8 mouse cellular contexts compared by ENCODE assay signal in the genomic region with DNA sequence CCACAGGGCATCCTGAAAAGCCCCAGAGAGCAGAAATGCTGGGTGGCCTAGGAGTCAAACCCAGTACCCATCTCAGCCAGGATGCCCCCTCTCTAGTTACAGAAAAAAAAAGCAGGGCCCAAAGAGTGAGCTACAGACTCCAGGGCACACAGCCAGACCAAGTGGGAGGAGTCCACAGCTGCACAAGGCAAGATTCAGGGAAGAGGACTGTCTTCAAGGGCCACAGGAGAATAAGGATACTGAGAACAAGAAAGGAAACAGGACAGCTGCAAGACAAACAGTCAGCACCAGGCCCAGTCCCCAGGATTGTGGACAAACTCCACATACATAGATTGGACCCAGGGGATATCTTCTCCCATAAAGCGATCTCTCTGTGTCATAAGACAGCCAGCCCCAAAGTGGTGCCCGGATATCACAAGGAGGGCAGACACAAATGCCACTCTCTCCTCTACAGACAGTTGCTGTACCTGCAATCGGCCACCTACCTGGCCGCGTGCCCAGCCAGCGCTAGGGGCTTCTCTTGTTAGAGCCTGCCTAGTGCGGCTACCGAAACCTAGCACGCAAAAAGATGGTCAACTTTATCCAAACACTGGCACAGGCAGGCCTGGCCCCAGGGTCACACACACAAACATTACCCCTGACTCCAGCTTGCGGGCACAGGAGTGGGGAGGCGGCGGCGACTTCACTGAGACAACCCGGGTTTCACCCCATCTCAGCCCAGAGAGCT. TPM values are rescaled to one million over a fixed set of nuclear protein-coding genes. Genes with fewer than 3 reads are reported as not detected.
DNase-seq lines count a peak whose midpoint lies in the region; ATAC-seq and TF ChIP-seq lines count a peak whose summit lies in the region.

No protein-coding gene starts in this region.

- no peak overlapping the region for H3K27ac ChIP-seq in heart, postnatal 0 days (ENCODE audit: low read depth)
- no peak overlapping the region for H3K27ac ChIP-seq in forebrain, embryonic 16.5 days (ENCODE audit: low read length)
- no peak overlapping the region for H3K27ac ChIP-seq in liver, postnatal 0 days (ENCODE audit: low read depth)

- WGBS in heart, postnatal 0 days = 28% methylated on average over 14 of the region's 14 CpGs
- 20% methylated on average over 14 of the region's 14 CpGs for WGBS in forebrain, embryonic 16.5 days
- 34% methylated on average over 14 of the region's 14 CpGs for WGBS in liver, postnatal 0 days (ENCODE audit: insufficient replicate concordance)

- H3K4me1 ChIP-seq in heart, postnatal 0 days (ENCODE audit: control insufficient read depth, insufficient read depth) = peaks cover 6% of the 10 kb centered on the region; the same call in 1 of the 2 replicates
- H3K4me1 ChIP-seq in forebrain, embryonic 16.5 days (replicated peaks; ENCODE audit: control insufficient read depth, insufficient read depth, low read length) = peaks cover 21% of the 10 kb centered on the region
- H3K4me1 ChIP-seq in liver, postnatal 0 days (ENCODE audit: insufficient read depth) = peaks cover 8% of the 10 kb centered on the region; the same call in 1 of the 2 replicates

- no peak for DNase-seq in heart, postnatal 0 days (ENCODE audit: low spot score)
- no peak for DNase-seq in heart, postnatal 4 days
- peak; percentile 26 for DNase-seq in R1 (ENCODE audit: low read depth, low spot score)
- no peak for DNase-seq in liver, postnatal 0 days
- DNase-seq in ovary, postnatal 14 days (ENCODE audit: low spot score) = no peak
- no peak for DNase-seq in lung, adult 18-20 months

- peaks cover 19% of the 10 kb centered on the region; the same call in 1 of the 2 replicates for H3K36me3 ChIP-seq in heart, postnatal 0 days (replicated peaks; ENCODE audit: control insufficient read depth, insufficient read depth, low read length)
- H3K36me3 ChIP-seq in forebrain, embryonic 16.5 days (ENCODE audit: control insufficient read depth, insufficient read depth) = no peaks in the 10 kb centered on the region
- no peaks in the 10 kb centered on the region for H3K36me3 ChIP-seq in liver, postnatal 0 days (replicated peaks; ENCODE audit: insufficient read depth, low read length)

- H3K4me2 ChIP-seq in heart, postnatal 0 days (ENCODE audit: low read depth, low read length) = peak overlapping the region; percentile 73
- H3K4me2 ChIP-seq in forebrain, embryonic 16.5 days (ENCODE audit: low read length) = peak overlapping the region; percentile 87
- H3K4me2 ChIP-seq in liver, postnatal 0 days (ENCODE audit: low read depth, low read length) = peak overlapping the region; percentile 59

- H3K27me3 ChIP-seq in heart, postnatal 0 days (ENCODE audit: control insufficient read depth, insufficient read depth, low read length) = peaks cover 4% of the 10 kb centered on the region; the same call in 1 of the 2 replicates
- H3K27me3 ChIP-seq in forebrain, embryonic 16.5 days (replicated peaks; ENCODE audit: control insufficient read depth, insufficient read depth, low read length) = peaks cover 9% of the 10 kb centered on the region
- H3K27me3 ChIP-seq in liver, postnatal 0 days (ENCODE audit: insufficient read depth, low read length) = peaks cover 30% of the 10 kb centered on the region

- peak overlapping the region; percentile 16; the same call in 1 of the 2 replicates for H3K9ac ChIP-seq in heart, postnatal 0 days (replicated peaks; ENCODE audit: low read depth, low read length)
- H3K9ac ChIP-seq in forebrain, embryonic 16.5 days (replicated peaks; ENCODE audit: low read depth, low read length) = peak overlapping the region; percentile 77
- no peak overlapping the region for H3K9ac ChIP-seq in liver, postnatal 0 days (replicated peaks)

- no peak for TF ChIP-seq EP300 in heart, postnatal 0 days (IDR thresholded peaks at IDR 0.05; ENCODE audit: low read depth)
- TF ChIP-seq EP300 in liver, postnatal 0 days (IDR thresholded peaks at IDR 0.05; ENCODE audit: low read depth) = no peak

- ATAC-seq in heart, postnatal 0 days (ENCODE audit: insufficient read depth, low read depth) = no peak
- no peak for ATAC-seq in forebrain, embryonic 16.5 days
- ATAC-seq in liver, postnatal 0 days = no peak
- ATAC-seq in monocyte, adult 5-6 weeks (replicated peaks; ENCODE audit: insufficient number of reproducible peaks, low FRiP score, low TSS enrichment, poor library complexity, severe bottlenecking) = no peak

- H3K9me3 ChIP-seq in heart, postnatal 0 days (replicated peaks; ENCODE audit: control insufficient read depth, low read length) = no peaks in the 10 kb centered on the region
- no peaks in the 10 kb centered on the region for H3K9me3 ChIP-seq in forebrain, embryonic 16.5 days (ENCODE audit: control insufficient read depth, low read length)
- H3K9me3 ChIP-seq in liver, postnatal 0 days (ENCODE audit: low read length) = no peaks in the 10 kb centered on the region

- no peak for TF ChIP-seq CTCF in heart, postnatal 0 days (IDR thresholded peaks at IDR 0.05; ENCODE audit: low read depth)
- no peak for TF ChIP-seq CTCF in liver, postnatal 0 days (IDR thresholded peaks at IDR 0.05; ENCODE audit: low read depth)

- H3K4me3 ChIP-seq in heart, postnatal 0 days (ENCODE audit: low read depth, low read length) = peak overlapping the region; percentile 42
- peak overlapping the region; percentile 66 for H3K4me3 ChIP-seq in forebrain, embryonic 16.5 days (replicated peaks; ENCODE audit: low read length)
- peak overlapping the region; percentile 24 for H3K4me3 ChIP-seq in liver, postnatal 0 days (ENCODE audit: low read depth, low read length)

RNA-seq across cellular contexts. Expression of gene Pimreg, which starts 8.5 kb away (rescaled TPM):
- 30.2 and 40.7 TPM in 2 replicates for total RNA-seq in heart, postnatal 0 days (2014; rRNA removed; ENCODE audit: low replicate concordance)
- 24.6 and 25.8 TPM in 2 replicates for polyA plus RNA-seq in heart, postnatal 0 days (2015; fragmentation: Nextera tagmentation; extraction: Ambion mirVana)
- 10 to 100 TPM; 30.5 to 38.3 TPM for total RNA-seq in heart, postnatal 4 days (2021)
- polyA plus RNA-seq in forebrain, embryonic 16.5 days (2015; fragmentation: Nextera tagmentation; extraction: Ambion mirVana) = 64.1 and 80.3 TPM in 2 replicates
- 7.0 and 7.4 TPM in 2 replicates for polyA plus RNA-seq in liver, postnatal 0 days (2015; fragmentation: Nextera tagmentation; extraction: Ambion mirVana)
- not detected in 3 replicates for total RNA-seq in monocyte, adult 5-6 weeks (2017)

RNA-seq across cellular contexts. Expression of gene Aipl1, which starts 13.0 kb away (rescaled TPM):
- total RNA-seq in heart, postnatal 0 days (2014; rRNA removed; ENCODE audit: low replicate concordance) = not detected in 2 replicates
- polyA plus RNA-seq in heart, postnatal 0 days (2015; fragmentation: Nextera tagmentation; extraction: Ambion mirVana) = 0.11 and 0.31 TPM in 2 replicates
- under 1 TPM in 1 of 2 experiments, not detected in 1; 0.29 TPM for total RNA-seq in heart, postnatal 4 days (2021)
- polyA plus RNA-seq in forebrain, embryonic 16.5 days (2015; fragmentation: Nextera tagmentation; extraction: Ambion mirVana) = 0.11 and 0.27 TPM in 2 replicates
- polyA plus RNA-seq in liver, postnatal 0 days (2015; fragmentation: Nextera tagmentation; extraction: Ambion mirVana) = 0.05 and 0.11 TPM in 2 replicates
- total RNA-seq in monocyte, adult 5-6 weeks (2017) = 0.67 TPM in 1 of 3 replicates, not detected in the others

Comparison
In these comparisons a context has a peak if more than half of its experiments do, and no peak if none do; other contexts are left out.
1. RNA of gene Pimreg, which starts 8.5 kb away (total RNA-seq): 30.5 to 38.3 TPM in heart, postnatal 4 days and 30.2 to 40.7 TPM in heart, postnatal 0 days; not detected in monocyte, adult 5-6 weeks; every median in the first group is over 10 times any median in the second.
2. Peak in every context shown above with its lines, with median percentiles within 50 percentile points of each other: H3K4me2 ChIP-seq and H3K4me3 ChIP-seq.